Mouse (Mus musculus) olfactory bulb, adult 2 months (tissue): ENCODE results near the gene Dcdc2a. TPM values are rescaled to one million over a fixed set of nuclear protein-coding genes. Genes with fewer than 3 reads are reported as not detected.

Experiments used
- H3K27ac ChIP-seq: fragments of 200-500 bp; 2 replicates; pipeline ENCODE4 v1.5.1; 2012; ENCODE audit warnings: low read depth, low read length; ENCODE audit not compliant: insufficient read depth
- H3K4me1 ChIP-seq: fragments of 200-500 bp; 2 replicates; pipeline ENCODE4 v1.6.1; 2012; ENCODE audit warnings: low read length; ENCODE audit not compliant: control insufficient read depth, insufficient read depth
- H3K4me3 ChIP-seq: fragments of 200-500 bp; 2 replicates; pipeline ENCODE4 v1.5.1; 2012; ENCODE audit warnings: mild to moderate bottlenecking, low read depth, low read length, moderate library complexity; ENCODE audit not compliant: insufficient read depth
- CTCF ChIP-seq: fragments of 200-500 bp; IDR thresholded peaks from 2 replicates; pipeline ENCODE4 v1.5.1; 2012; ENCODE audit warnings: low read depth, mild to moderate bottlenecking, low read length, moderate library complexity; ENCODE audit not compliant: insufficient read depth
- POLR2A ChIP-seq: fragments of 200-500 bp; IDR thresholded peaks from 2 replicates; pipeline ENCODE4 v1.6.1; 2012; ENCODE audit warnings: mild to moderate bottlenecking, low read depth, low read length, moderate library complexity; ENCODE audit not compliant: insufficient read depth
- WGBS: fragments of 180-500 bp; shearing (Covaris S2); methylation state at CpG from one replicate; pipeline ENCODE4 v1.1.7; 2018; 5-methylcytosine and 5-hydroxymethylcytosine counted together
- polyA plus RNA-seq: library from polyadenylated mRNA; stranded (reverse); fragments of >200 nt; gene quantifications from 2 replicates; pipeline ENCODE4 v1.2.4, GENCODE M21; 2012; ENCODE audit warnings: low replicate concordance; ENCODE audit not compliant: missing spikeins, insufficient read depth, insufficient read length

Gene Dcdc2a
- polyA plus RNA-seq, 1 experiment: not detected

GRCm38 (mm10) chr13:25220186-25220787, 164.5 kb downstream of the Dcdc2a start:
- 50% methylated on average over 5 of the region's 5 CpGs for WGBS
- TF ChIP-seq CTCF: no peak
- TF ChIP-seq POLR2A: no peak
- Histone ChIP-seq H3K27ac (no peak overlapping the region), H3K4me3 (no peak overlapping the region), H3K4me1 (no peaks in the 10 kb centered on the region)

DNA sequence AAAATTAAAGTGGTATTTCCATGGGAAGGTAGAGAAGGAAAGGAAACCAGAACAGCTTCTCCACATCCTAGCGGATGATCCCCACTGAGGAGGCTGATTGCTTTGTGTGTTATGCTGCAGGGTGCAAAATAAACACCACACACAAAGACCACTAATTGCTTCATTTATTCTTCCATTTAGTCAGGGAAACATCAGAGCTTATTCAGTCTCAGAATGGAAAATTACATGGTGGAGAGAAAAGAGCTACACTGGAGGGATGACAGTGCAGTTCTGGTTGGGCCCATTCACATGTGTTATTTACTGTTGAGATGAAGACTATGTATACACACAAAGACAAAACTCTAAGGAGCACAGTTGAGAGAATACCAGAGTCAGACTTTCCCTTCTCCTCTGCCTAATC, 196.1 kb downstream of the Dcdc2a start:
- 21% methylated on average over 1 of the region's 1 CpGs for WGBS
- Histone ChIP-seq H3K4me1 (peaks cover 7% of the 10 kb centered on the region; the same call in 1 of the 2 replicates), H3K27ac (no peak overlapping the region), H3K4me3 (no peak overlapping the region)
- TF ChIP-seq CTCF: no peak

DNA sequence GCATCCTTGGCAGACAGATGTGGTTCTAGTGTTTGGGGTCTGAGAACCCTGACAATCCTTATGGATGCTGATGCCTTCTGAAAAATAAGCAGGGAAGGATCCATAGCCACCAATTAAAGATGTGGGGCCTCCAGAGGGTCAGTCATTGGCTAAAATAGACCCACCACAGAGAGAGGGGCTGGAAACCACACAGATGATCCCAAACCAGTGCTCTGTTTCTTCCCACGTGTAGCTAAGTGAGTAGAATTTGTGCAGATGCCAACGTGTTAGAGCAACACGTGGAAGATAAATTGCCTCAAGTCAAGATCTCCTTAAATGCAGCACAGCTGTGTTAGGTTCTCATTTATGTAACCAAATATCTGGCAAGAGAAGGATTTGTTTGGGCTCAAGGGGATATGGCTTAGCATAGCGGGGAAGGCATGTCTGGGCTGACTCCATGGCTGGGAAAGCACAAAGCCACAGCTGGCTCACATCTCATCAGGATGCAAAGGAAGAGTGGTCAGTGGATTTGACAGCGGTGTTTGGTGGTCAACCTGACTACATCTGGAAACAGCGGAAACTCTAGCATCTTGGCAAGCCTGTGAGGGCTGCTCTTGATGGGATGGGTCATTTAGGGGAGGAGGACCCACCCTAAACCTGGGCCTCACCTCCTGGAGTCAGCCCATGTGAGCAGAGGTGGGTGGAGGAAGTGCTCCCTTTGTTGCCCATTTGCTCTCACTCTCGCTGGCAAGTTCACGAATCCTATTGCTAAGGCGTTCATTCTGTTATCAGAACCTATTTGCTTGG, 198.9 kb downstream of the Dcdc2a start:
- H3K4me1 ChIP-seq: peaks cover 11% of the 10 kb centered on the region
- H3K27ac ChIP-seq: no peak overlapping the region
- TF ChIP-seq CTCF: no peak
- TF ChIP-seq POLR2A: no peak
- WGBS: 74% methylated on average over 9 of the region's 9 CpGs
- H3K4me3 ChIP-seq: no peak overlapping the region

GRCm38 (mm10) chr13:25257608-25258007, 201.8 kb downstream of the Dcdc2a start:
- Histone ChIP-seq H3K27ac (peak overlapping the region; percentile 26; the same call in 1 of the 2 replicates), H3K4me3 (no peak overlapping the region), H3K4me1 (peaks cover 14% of the 10 kb centered on the region)
- TF ChIP-seq CTCF (no peak), POLR2A (no peak)
- WGBS: 53% methylated on average over 6 of the region's 6 CpGs

Other genes starting within 250 kb of the Dcdc2a start
- not detected in 2 replicates for gene Acot13, start 224.5 kb upstream of the Dcdc2a start, polyA plus RNA-seq
- not detected in 2 replicates for gene Tdp2, start 224.3 kb upstream of the Dcdc2a start, polyA plus RNA-seq
- gene D130043K22Rik, start 210.9 kb upstream of the Dcdc2a start, polyA plus RNA-seq: not detected in 2 replicates
- gene Aldh5a1, start 118.3 kb upstream of the Dcdc2a start, polyA plus RNA-seq: not detected in 2 replicates
- not detected in 2 replicates for gene Gpld1, start 112.9 kb upstream of the Dcdc2a start, polyA plus RNA-seq
- gene Mrs2, start 35.6 kb upstream of the Dcdc2a start, polyA plus RNA-seq: not detected in 2 replicates
- 162 TPM in 1 of 2 replicates, not detected in the other for gene Nrsn1, start 214.5 kb downstream of the Dcdc2a start, polyA plus RNA-seq